Mouse (Mus musculus): ENCODE results near the gene Fuca1. TPM values are rescaled to one million over a fixed set of nuclear protein-coding genes. Genes with fewer than 3 reads are reported as not detected.

Fuca1 gene
- total RNA-seq, 1 experiment from 2014 or later = 70.8 TPM

- ATAC-seq (replicated peaks; ENCODE audit: low read depth, poor library complexity, severe bottlenecking) = no peak
These were observed 32.0 kb upstream of the Fuca1 start for GRCm38 (mm10) chr4:135888448-135889057.

DNA sequence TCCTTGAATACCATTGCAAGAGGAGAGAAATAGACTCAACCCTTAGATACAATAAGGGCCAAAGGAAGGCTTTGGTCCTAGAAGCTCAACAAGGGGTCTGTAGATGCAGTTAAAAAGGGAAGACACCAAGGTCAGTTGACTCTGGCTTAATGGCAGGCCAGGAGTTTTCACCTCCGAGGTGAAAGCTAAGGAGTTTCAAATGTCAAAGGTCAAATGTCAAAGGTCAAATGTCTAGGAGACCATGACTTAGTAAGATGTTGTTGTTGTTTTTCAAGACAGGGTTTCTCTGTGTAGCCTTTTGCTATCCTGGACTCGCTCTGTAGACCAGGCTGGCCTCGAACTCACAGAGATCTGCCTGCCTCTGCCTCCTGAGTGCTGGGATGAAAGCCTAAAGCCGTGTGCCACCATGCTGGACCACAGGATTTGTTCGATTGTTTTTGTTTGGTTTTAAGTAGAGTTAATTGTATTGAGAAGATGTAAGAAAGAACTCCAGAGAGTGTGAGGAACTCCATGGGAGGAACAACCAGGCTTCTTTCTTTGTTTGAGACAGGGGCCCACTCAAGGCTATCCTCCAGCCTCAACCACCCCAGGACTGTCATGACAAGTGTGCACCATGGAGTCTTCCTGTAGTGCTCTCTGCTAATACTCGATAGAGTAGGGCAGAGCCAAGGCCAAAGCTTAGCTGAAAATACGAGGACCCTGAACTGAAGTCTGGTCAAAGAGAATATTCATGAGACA, 31.2 kb upstream of the Fuca1 start:
- ATAC-seq (replicated peaks; ENCODE audit: low read depth, poor library complexity, severe bottlenecking) = no peak

DNA sequence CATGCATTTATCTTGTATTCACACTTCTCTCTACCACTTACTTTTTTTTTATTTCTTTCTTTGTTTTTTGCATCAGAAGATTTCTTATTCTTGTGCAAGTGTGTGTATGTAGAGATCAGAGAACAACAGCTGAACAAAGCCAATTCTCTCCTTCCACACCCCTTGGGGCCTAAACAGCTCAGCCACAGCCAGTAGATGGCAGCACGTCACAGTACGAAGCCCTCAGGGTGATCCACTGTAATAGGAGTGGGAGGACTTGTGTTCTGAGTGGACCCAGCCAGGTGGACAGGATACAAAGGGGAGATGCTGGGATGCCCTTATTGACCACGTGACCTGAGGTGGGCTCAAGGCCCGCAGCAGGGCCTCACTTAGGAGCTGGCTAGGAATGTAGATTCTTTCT, 30.7 kb upstream of the Fuca1 start:
- peak; percentile 90 for ATAC-seq (replicated peaks; ENCODE audit: low read depth, poor library complexity, severe bottlenecking)

DNA sequence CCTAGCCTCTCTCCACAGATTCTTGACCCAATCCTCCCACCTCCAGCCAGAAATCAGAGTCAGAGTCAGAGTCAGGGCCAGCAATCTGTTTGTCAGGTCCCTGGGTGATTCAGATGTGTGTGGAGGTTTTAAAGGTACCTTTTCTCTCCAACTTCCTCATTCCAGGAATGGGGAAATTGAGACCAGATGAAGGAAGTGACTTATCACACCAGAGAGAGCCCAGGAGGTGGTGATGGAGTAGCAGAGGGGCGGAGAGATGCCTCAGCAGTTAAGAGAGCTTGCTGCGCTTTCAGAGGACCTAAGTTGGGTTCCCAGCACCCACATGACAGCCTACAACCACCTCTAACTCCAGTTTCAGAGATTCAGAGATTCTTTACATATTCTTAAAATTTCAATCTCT, 29.0 kb upstream of the Fuca1 start:
- 0 out of 2 replicates have a peak, but pooled peaks have one; percentile 2 for ATAC-seq (replicated peaks; ENCODE audit: low read depth, poor library complexity, severe bottlenecking)

DNA sequence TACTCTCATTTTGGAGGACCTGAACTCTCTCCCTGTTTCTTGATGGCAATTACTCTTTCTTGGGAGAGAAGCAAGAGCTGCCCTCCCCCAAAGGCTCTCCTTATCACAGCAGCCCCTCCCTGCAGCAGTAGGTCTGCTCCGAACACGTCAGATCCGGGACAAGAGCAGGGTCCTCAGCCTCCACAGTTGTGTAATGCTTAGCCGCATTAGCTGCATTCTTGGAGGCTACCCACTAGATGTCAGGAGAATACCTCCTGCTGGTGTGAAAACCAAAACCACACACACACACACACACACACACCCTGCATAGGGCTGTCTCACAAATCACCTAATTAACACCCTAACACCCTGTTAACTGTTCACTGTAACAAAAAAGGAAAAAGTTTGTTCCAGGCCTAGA, 27.7 kb upstream of the Fuca1 start:
- ATAC-seq (replicated peaks; ENCODE audit: low read depth, poor library complexity, severe bottlenecking) = no peak; the same call in 1 of the 2 replicates

- ATAC-seq (replicated peaks; ENCODE audit: low read depth, poor library complexity, severe bottlenecking) = peak; percentile 64
These were observed 25.4 kb upstream of the Fuca1 start, which contains the start of gene Cnr2 for GRCm38 (mm10) chr4:135895071-135895571. TSS of gene Cnr2 (plus strand) at chr4:135895394.

- no peak for ATAC-seq (replicated peaks; ENCODE audit: low read depth, poor library complexity, severe bottlenecking)
These were observed 24.4 kb upstream of the Fuca1 start for GRCm38 (mm10) chr4:135896157-135896556.

DNA sequence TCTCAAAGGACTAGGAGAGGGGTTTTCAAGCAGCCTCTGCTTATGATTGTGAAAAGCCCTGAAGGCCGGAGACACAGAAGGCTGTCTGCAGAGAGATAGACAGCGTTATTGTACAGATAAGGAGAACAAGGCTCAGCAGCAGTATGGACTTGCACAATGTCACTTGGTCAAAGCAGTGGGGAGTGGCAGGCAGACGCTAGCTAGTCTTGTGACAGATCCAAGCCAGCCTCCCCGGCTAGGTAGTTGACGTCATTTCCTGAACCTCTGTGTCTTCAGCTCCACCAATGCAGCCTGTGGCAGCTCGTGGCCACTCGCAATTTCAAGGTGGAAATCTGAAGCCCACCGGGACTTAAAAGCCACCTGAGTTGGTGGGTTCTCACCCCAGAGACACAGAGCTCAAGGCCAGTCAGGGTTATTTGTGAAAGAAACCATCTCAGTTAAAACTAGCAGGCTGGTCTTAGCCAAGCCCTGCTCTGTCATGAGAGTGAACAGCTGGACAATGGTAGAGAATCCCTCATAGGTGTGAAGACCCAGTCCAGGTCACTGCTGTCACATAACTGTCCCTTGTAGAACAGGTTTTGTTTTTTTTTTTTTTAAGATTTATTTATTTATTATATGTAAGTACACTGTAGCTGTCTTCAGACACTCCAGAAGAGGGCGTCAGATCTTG, 22.0 kb upstream of the Fuca1 start:
- ATAC-seq (replicated peaks; ENCODE audit: low read depth, poor library complexity, severe bottlenecking) = peak; percentile 83

- ATAC-seq (replicated peaks; ENCODE audit: low read depth, poor library complexity, severe bottlenecking) = peak; percentile 60
These were observed 21.5 kb upstream of the Fuca1 start for GRCm38 (mm10) chr4:135899050-135899448.

GRCm38 (mm10) chr4:135900008-135900407, 20.5 kb upstream of the Fuca1 start:
- ATAC-seq (replicated peaks; ENCODE audit: low read depth, poor library complexity, severe bottlenecking) = no peak

DNA sequence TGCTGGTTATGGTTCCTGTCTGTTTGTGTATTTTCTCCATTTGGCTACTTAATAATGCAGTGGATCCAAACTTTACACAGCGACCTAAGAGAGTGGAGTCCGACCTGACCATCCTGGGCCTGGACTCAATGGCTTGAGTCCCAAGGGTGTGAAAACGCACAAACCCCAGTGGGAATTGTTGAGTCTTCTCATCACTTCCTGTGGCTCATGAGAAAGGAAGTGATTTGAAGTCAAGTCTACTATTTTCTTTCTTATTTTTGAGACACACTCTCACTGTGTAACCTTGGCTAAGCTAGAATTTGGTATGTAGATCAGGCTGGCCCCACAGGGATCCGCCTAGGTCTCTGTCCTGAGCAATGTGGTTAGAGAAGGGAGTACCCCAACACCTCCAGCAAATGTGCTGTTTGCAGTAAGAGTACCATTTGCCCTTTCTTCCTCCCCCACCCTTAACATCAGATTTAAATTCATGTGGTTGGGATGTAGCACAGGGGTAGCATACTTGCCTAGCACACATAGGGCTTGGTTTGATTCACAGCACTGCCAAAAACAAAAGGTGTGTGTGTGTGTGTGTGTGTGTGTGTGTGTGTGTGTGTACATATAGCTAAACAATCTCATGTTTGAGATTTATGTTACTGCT, 17.8 kb upstream of the Fuca1 start:
- no peak for ATAC-seq (replicated peaks; ENCODE audit: low read depth, poor library complexity, severe bottlenecking)

GRCm38 (mm10) chr4:135904810-135905209, 15.7 kb upstream of the Fuca1 start:
- no peak for ATAC-seq (replicated peaks; ENCODE audit: low read depth, poor library complexity, severe bottlenecking)

DNA sequence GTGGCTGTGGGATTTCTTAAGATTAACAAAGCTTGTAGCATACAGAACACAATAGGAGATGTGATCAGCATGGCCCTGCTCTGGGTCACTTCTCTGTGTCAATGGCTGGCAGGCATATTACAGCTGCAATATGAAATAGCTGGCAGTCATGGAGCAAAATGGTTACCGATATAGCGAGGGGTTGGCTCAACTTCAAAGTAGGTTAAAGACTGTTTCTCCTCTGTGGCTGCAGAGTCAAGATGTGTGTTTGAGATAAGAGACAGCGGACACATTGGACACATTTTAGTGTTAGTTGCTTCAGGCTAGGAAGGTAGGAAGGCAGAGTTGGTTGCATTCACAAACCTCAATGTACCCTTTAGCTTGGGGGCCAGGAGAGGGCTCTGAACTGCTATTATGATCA, 13.9 kb upstream of the Fuca1 start:
- peak; percentile 50 for ATAC-seq (replicated peaks; ENCODE audit: low read depth, poor library complexity, severe bottlenecking)

DNA sequence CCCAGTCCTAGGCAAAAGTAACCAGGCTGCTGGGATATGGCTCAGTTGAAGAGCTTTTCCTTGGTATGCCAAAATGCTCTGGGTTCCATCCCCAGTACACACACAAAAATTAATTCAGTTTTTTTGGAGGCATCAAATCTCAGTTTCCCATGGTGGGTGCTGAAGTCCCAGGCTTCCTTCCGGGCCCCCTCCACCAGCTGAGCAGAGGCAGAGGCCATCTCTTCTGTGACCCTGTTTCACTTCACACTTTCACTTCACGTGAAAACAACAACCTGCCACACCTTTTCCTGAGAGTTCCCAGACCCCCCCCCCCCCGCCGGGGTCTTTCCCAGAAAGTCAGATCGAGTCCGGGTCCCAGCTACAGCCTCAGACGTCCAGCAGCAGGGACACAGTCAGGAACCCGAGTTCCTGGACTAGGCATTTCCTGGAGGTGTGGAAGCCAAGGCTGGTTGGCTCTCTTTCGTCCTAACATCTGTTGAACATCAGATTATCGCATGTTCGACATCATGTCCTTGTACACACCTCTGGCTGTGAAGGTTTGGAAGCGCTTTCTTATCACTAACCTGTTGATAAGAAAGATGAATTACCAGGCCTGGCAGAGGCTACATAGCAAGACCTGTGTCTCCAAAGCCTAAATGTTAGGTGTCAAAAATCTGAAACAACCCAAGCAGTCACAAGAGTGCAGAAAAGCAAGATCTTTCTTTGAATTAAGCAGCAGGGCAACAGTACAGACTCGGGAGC, 11.0 kb upstream of the Fuca1 start:
- ATAC-seq (replicated peaks; ENCODE audit: low read depth, poor library complexity, severe bottlenecking) = no peak

DNA sequence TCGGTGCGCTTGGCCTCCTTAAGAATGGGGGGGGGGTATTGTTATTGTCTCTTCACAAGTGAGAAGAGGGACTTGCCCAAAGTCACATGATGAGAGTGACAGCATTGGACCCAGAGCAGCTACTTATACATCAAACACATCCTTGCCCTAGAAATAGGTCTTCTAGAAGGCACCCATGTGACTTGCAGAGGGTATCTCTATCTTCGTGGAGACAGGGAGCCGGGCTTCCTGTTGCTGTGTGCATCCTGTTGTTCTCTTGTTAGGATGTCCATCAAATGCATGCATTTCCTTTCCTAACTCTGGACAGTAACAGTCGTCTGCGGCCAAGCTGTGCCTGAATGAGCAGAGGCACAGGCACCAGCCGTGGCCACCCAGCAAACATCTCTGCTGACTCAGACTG, 9.0 kb upstream of the Fuca1 start:
- peak; percentile 59 for ATAC-seq (replicated peaks; ENCODE audit: low read depth, poor library complexity, severe bottlenecking)

DNA sequence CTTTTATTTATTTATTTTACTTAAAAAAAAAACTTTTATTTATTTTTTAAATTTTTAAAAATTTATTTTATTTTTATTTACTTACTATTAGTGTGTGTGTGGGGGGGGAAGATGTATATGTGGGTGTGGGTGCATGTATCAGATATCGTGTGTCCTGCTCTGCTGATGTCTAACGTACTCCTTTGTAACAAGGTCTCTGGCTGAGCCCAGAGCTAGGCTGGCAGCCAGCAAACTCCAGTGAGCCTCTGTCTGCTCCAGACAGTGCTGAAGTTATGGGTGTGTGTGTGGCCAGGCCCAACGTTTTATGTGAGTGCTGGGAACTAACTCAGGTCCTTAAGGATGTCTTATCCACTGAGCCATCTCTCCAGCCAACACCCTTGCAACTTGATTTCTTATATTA, 8.4 kb upstream of the Fuca1 start:
- ATAC-seq (replicated peaks; ENCODE audit: low read depth, poor library complexity, severe bottlenecking) = no peak; the same call in 1 of the 2 replicates

GRCm38 (mm10) chr4:135912835-135913234, 7.7 kb upstream of the Fuca1 start:
- no peak for ATAC-seq (replicated peaks; ENCODE audit: low read depth, poor library complexity, severe bottlenecking)

- 0 out of 2 replicates have a peak, but pooled peaks have one; percentile 28 for ATAC-seq (replicated peaks; ENCODE audit: low read depth, poor library complexity, severe bottlenecking)
These were observed 7.1 kb upstream of the Fuca1 start for GRCm38 (mm10) chr4:135913433-135913832.

DNA sequence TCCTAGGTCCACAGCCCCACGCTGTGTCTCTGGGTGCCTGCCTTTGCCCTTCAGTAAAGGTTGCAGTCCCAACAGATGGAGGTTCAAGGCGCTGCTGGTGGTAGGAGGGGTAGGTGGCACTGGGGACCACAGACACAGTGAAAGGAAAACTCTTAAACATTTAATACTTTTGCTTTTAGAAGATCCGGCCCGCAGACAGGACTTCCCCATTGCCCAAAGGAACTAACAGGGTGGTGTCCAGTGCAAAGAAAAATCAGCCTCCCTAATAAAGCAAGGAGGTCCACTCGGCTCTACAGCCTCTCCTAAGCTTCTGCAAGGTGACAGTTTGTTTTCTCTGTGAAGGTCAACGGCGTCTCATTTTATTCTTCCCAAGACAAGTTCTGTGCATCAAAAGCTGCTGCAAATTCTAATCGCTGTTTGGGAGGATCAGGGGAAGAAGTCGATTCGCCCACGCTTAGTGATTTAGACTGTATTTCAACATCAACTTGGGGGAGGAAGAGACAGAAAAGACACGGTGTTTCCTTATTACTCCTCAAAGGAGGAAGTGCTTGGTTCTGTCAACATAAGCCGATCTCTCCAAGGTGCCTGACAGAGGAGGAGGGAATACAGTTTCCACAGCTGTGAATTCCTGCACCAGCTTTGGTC, 1.8 kb upstream of the Fuca1 start:
- peak; percentile 45 for ATAC-seq (replicated peaks; ENCODE audit: low read depth, poor library complexity, severe bottlenecking)

Data from common myeloid progenitor, adult 5-6 weeks (primary cell).